Mouse (Mus musculus) kidney, postnatal 14 days (tissue): Measurements from ENCODE around the gene Tcte2.
"Not testable (repeated sequence)": the region's sequence is repeated elsewhere in the genome, so short reads cannot be mapped to it uniquely, and the experiment has no call there.

Experiments used
- DNase-seq: peaks from one replicate; pipeline ENCODE4 v3.0.0; 2022; ENCODE audit warnings: mixed read lengths

Gene Tcte2

GRCm38 (mm10) chr17:13681686-13682085 lies 79.9 kb downstream of the Tcte2 start:
- no peak for DNase-seq

GRCm38 (mm10) chr17:13681126-13681525 lies 80.5 kb downstream of the Tcte2 start:
- no peak for DNase-seq

GRCm38 (mm10) chr17:13680318-13680717 lies 81.3 kb downstream of the Tcte2 start:
- DNase-seq = no peak

GRCm38 (mm10) chr17:13679725-13680124 lies 81.9 kb downstream of the Tcte2 start:
- DNase-seq = no peak

GRCm38 (mm10) chr17:13677225-13678148 lies 84.1 kb downstream of the Tcte2 start:
- DNase-seq = no peak

GRCm38 (mm10) chr17:13676099-13676498 lies 85.5 kb downstream of the Tcte2 start:
- not testable (repeated sequence) for DNase-seq

- DNase-seq = peak; percentile 57
Measured at GRCm38 (mm10) chr17:13675630-13676029, 86.0 kb downstream of the Tcte2 start.

- no peak for DNase-seq
Measured at GRCm38 (mm10) chr17:13674695-13675306, 86.8 kb downstream of the Tcte2 start.

- no peak for DNase-seq
Measured at GRCm38 (mm10) chr17:13671732-13672131, 89.9 kb downstream of the Tcte2 start.

GRCm38 (mm10) chr17:13670227-13670626 lies 91.4 kb downstream of the Tcte2 start:
- DNase-seq = no peak

- DNase-seq = peak; percentile 66
Measured at GRCm38 (mm10) chr17:13669206-13669605, 92.4 kb downstream of the Tcte2 start.

GRCm38 (mm10) chr17:13668052-13669015 lies 93.3 kb downstream of the Tcte2 start:
- peak; percentile 58 for DNase-seq

GRCm38 (mm10) chr17:13667006-13667405 lies 94.6 kb downstream of the Tcte2 start:
- no peak for DNase-seq

GRCm38 (mm10) chr17:13665731-13666130 lies 95.9 kb downstream of the Tcte2 start:
- no peak for DNase-seq

GRCm38 (mm10) chr17:13663386-13664166 lies 98.0 kb downstream of the Tcte2 start:
- no peak for DNase-seq
